Mouse (Mus musculus): Measurements from ENCODE around the gene Fam184b. TPM values are rescaled to one million over a fixed set of nuclear protein-coding genes. Genes with fewer than 3 reads are reported as not detected.

Fam184b gene
- total RNA-seq, 2 experiments from 2014 or later = 5.6 to 5.8 TPM

DNA sequence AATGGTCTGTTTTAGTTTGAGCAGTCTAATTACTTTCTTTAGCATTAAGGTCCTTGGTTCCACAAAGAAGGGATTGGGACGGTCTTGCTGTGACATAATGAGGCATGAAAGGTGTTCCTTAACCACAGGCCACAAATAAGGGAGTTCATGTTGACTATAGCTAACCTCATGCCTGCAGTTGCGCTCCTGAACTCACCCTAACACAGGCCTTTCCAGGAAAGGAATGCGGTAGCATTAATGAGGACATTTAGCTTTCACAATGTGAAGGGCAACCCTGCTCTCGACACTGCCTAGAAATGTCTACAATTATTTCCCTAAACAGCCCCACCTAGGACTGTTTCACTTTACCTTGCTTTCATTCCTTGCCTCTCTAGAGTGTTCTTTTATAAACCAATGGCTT, 40.4 kb downstream of the Fam184b start:
- no peak for DNase-seq (ENCODE audit: low spot score in 2 of 2)

DNA sequence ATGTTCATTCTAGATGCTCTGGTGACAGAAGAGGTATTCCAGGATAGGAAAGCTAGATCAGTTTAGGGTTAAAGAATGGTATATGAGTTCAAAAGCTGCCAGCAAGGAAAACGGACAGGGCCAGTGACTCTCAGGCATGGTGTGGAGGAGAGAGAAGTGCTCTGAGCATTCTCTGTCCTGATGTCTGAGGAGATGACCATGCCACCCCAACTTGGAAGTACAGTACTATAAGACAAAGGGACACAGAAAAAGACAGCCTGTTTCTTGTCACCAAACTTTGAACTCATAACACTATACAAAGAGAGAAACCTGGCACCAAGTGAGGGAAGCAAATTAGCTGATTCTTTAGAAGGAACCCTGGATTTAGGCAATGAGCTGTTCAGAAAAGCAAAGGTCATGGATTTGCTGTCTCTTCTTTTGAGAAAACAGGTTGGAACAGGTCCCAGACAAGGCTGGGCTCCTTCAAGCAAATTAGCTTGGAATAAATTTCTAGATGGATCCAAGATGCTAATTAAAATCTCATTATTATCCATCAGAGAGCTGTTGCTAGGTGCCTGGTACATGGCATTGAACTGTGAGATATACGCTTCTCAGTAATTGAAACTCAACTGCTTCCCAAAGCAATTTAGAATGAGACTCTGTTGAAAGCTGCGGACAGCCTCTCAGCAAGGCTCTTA, 43.9 kb downstream of the Fam184b start:
- DNase-seq (ENCODE audit: low spot score in 2 of 2) = peak in 1 of 2 experiments; percentile 62

GRCm38 (mm10) chr5:45593276-45593675, 46.1 kb downstream of the Fam184b start:
- no peak for DNase-seq (ENCODE audit: low spot score in 2 of 2)

- DNase-seq (ENCODE audit: low spot score in 2 of 2) = peak in 1 of 2 experiments; percentile 35
Measured at GRCm38 (mm10) chr5:45590094-45590493, 49.3 kb downstream of the Fam184b start.

- DNase-seq (ENCODE audit: low spot score in 2 of 2) = no peak
Measured at GRCm38 (mm10) chr5:45584601-45585000, 54.8 kb downstream of the Fam184b start.

DNA sequence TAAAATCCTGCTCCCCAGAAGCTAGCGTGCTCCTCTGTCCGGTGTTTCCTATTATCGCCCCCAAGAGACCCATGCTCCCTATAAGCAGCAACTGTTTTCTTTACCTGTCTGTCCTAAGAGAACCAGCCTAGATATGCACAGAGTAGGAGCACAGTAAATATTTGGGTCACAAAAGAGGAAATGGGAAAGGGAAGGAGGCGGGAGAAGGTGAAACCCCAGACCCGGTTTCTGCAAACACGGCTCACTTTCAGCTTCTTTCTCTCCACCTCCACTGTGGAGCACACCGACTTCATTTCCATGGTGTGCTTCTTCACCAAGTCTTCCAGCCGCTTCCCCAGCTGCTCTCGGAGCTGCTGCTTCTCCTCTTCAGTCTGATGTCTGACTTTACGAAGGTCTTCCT, 59.1 kb downstream of the Fam184b start:
- DNase-seq (ENCODE audit: low spot score in 2 of 2) = no peak

GRCm38 (mm10) chr5:45577376-45577775, 62.0 kb downstream of the Fam184b start:
- no peak for DNase-seq (ENCODE audit: low spot score in 2 of 2)

GRCm38 (mm10) chr5:45576716-45577115, 62.7 kb downstream of the Fam184b start:
- no peak for DNase-seq (ENCODE audit: low spot score in 2 of 2)

- no peak for DNase-seq (ENCODE audit: low spot score in 2 of 2)
Measured at GRCm38 (mm10) chr5:45572816-45573215, 66.6 kb downstream of the Fam184b start.

DNA sequence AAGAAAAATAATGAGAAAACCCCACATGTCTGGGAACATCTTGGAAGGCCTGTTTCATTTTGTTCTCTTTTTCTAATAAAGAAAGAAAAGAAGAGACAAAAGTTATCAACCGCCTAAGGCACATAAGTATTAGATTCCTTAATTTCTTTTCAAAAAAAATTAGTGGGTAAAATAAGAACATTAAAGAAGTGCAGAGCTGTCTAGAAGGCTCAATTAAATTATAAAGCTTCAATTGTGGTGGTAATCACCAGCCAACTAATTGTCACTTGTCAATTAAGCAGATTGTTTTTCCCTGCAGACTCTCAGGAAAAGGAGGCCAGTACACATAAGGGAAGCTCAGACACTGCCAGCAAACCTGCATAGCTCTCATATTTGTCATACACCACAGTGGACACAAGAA, 73.6 kb downstream of the Fam184b start:
- DNase-seq (ENCODE audit: low spot score in 2 of 2) = no peak

DNA sequence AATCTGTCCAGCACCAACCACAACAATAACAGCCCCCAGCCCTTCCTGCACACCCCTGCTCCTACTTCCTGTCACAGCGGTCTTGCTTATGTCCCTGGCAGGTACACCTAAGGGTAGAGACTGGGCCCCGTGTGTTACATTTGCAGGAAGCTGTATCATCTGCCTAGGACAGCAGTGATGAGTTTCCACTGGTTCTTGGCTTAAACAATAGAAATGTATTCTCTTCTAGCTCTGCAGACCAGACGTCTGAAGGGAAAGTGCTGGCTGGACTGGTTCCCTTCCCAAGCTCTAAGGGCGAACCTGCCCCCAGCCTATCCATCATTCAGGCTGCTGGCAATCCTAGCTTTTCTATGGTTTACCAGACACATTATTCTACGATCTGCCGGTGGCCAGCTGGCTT, 75.4 kb downstream of the Fam184b start:
- DNase-seq (ENCODE audit: low spot score in 2 of 2) = peak; percentile 11 to 16

GRCm38 (mm10) chr5:45549586-45549985, 89.8 kb downstream of the Fam184b start:
- no peak for DNase-seq (ENCODE audit: low spot score in 2 of 2)

DNA sequence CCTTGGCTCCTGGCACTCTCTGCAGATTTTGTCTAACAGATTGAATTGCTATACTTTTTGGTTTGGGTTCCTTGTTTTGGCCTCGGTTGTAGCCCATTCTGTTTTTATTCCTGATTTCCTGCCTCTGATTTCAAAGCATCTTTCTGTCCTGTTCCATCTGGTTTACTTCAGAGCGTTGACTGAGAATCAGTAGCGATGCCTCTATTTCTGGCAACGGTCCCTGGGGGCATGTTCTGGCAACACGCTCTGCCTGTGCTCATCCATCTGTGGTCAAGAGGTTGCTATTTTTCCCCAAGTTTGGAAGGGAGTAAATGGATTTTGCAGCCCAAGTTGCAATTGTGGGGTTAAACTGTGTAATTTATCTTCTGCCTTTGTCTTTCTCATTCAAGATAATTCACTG, 96.0 kb downstream of the Fam184b start:
- DNase-seq (ENCODE audit: low spot score in 2 of 2) = peak in 1 of 2 experiments; percentile 27

DNA sequence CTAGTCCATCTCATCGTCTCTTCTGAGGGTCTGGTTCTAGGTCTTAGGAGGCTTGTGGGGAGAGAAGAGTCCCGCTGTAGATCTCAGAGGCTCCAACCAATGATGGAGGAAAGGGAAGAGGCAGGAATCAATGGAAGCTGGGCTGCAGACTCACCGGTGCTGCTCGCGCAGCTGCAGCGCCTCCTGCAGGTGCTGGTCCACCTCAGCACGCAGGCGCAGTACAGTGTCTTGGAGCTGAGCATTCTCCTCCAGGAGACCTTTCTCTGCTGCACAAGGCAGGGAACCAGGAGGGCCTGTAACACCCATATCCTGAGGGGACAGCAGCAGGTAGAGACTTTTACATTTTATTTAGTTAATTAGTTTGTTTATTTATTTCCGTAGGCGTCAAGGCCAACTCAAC, 99.9 kb downstream of the Fam184b start:
- DNase-seq (ENCODE audit: low spot score in 2 of 2) = no peak

- DNase-seq (ENCODE audit: low spot score in 2 of 2) = no peak
Measured at GRCm38 (mm10) chr5:45535177-45535576, 104.2 kb downstream of the Fam184b start.

DNA sequence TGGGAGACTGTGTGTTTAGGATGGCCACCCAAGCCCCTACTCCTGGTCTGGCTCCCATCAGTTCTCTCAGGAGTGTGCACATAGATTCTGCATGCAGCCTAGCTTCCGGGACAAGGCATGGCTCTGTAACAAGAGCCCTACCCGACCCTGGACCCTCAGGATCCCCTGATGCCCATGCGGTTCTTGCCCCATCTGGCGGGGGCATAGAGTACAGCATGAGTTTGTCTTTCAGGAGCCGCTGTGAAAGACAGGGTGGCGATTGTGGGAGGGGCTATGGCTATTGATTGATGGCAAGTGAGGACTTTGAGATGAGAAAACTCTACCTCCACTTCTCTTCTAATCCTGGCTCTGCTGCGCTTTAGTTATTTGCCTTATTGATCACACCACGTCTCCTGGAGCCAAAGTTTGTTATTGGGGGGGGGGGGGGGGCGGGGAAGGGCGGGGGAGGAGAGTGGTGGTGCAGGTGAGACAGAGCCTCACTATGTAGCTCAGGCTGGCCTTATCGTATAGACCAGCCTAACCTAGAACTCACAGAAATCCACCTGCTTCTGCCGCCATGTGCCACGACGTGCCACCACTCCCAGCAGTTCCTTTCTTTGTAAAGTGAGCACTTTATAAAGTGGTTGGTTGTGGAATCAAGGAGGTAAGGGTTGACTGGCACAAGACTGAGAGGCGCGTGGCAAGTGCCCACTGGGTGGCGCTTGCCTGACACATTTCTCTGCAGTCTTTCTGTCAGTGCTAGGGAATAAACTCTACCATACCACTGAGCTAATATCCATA, 104.9 kb downstream of the Fam184b start:
- peak; percentile 50 to 88 for DNase-seq (ENCODE audit: low spot score in 2 of 2)

DNA sequence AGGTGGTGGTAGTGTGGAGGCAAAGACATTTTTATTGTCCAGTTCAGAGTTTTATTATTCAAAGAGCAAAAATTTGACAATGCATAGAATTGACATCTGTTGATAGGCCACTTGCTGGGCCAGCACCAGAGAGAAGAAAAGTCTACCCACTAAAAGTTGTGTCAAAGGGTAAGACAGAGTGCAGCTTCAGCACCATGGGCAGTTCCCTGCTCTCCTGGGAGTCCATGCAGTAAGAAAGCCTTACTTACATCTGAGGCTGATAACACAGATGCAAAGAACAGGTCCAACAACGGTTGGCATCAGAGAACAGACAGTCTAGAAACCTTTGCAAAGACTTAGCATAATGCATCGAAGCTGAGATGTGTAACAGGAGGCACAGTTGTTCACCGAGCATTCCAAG, 109.7 kb downstream of the Fam184b start:
- no peak for DNase-seq (ENCODE audit: low spot score in 2 of 2)

GRCm38 (mm10) chr5:45526338-45526737, 113.1 kb downstream of the Fam184b start:
- DNase-seq (ENCODE audit: low spot score in 2 of 2) = no peak

GRCm38 (mm10) chr5:45525101-45525500, 114.3 kb downstream of the Fam184b start:
- no peak for DNase-seq (ENCODE audit: low spot score in 2 of 2)

DNA sequence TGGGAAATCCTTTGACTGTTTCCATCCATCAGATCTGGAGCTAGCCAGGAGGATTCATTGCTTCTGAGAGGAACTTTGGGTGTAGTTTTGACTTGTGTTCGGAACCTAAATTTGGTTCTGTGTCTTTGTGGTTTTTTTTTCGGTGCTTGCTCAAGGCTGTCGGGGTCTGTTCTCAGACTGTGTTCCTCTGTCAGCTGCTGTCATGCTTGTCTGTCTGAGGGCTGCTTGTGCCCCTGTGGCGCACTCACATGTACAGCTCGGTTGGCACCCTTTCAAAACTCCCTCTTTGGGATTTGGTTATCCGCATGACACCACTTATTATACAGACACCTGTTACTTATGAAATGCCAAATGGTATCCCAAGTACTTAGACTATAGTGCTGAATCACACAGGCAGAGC, 117.8 kb downstream of the Fam184b start:
- peak in 1 of 2 experiments; percentile 33 for DNase-seq (ENCODE audit: low spot score in 2 of 2)

DNA sequence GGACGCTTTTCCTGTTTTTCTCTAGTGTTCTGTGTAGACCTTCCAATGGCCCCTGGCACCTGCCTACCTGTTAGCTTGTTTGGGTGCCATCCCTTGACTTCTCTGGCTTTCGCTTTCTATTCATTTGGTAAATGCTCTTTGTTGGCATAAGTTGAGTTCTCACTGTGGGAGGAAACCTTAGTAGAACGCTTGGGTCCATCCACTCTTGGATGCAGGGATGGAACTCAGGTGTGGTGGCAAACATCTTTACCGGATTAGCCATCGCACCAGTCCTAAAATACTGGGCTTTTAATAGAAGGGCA, 118.7 kb downstream of the Fam184b start:
- DNase-seq (ENCODE audit: low spot score in 2 of 2) = no peak

GRCm38 (mm10) chr5:45519960-45520808, 119.2 kb downstream of the Fam184b start, which contains the start of gene Med28:
TSS of gene Med28 (plus strand) at chr5:45520229.
- peak; percentile 91 to 96 for DNase-seq (ENCODE audit: low spot score in 2 of 2)

Measured in layer of hippocampus, adult 18-20 months (tissue).